Mouse (Mus musculus): ENCODE data around the gene Specc1. TPM values are rescaled to one million over a fixed set of nuclear protein-coding genes. Genes with fewer than 3 reads are reported as not detected.

Specc1 gene
- polyA plus RNA-seq, 2 experiments, result 23.5 to 40.5 TPM

GRCm38 (mm10) chr11:62266466-62267214 is 310.1 kb downstream of the Specc1 start:
- no peak for TF ChIP-seq CTCF (IDR thresholded peaks at IDR 0.05; ENCODE audit: low read depth)
- no peak for TF ChIP-seq EP300 (IDR thresholded peaks at IDR 0.05; ENCODE audit: low read depth)
- WGBS (ENCODE audit: insufficient replicate concordance), result 62% methylated on average over 17 of the region's 17 CpGs
- DNase-seq (ENCODE audit: low read depth in 3 of 3, low spot score in 3 of 3) (no peak), ATAC-seq (ENCODE audit: insufficient read depth) (no peak)
- no peak overlapping the region for H3K27ac ChIP-seq
- no peak overlapping the region for H3K4me3 ChIP-seq (ENCODE audit: insufficient read depth in 1 of 2, low read depth in 2 of 2, low read length in 2 of 2)
- no peaks in the 10 kb centered on the region for H3K36me3 ChIP-seq (replicated peaks; ENCODE audit: control insufficient read depth, insufficient read depth, low read depth)
- no peak overlapping the region for H3K4me2 ChIP-seq (ENCODE audit: low read depth)
- H3K9me3 ChIP-seq (ENCODE audit: control insufficient read depth, low read length), result no peaks in the 10 kb centered on the region
- H3K9ac ChIP-seq (replicated peaks), result no peak overlapping the region
- no peaks in the 10 kb centered on the region for H3K4me1 ChIP-seq (replicated peaks; ENCODE audit: control insufficient read depth in 2 of 2, insufficient read depth in 2 of 2, low read length in 1 of 2)
- no peaks in the 10 kb centered on the region for H3K27me3 ChIP-seq (ENCODE audit: control insufficient read depth, insufficient read depth, low read length)

- 43% methylated on average over 8 of the region's 8 CpGs for WGBS (ENCODE audit: insufficient replicate concordance)
Measured at GRCm38 (mm10) chr11:62268381-62268780, 311.8 kb downstream of the Specc1 start.

GRCm38 (mm10) chr11:62269097-62269496 is 312.5 kb downstream of the Specc1 start:
- Histone ChIP-seq H3K4me2 (ENCODE audit: low read depth) (no peak overlapping the region), H3K9ac (replicated peaks) (no peak overlapping the region), H3K27me3 (ENCODE audit: control insufficient read depth, insufficient read depth, low read length) (no peaks in the 10 kb centered on the region), H3K4me1 (replicated peaks; ENCODE audit: control insufficient read depth in 2 of 2, insufficient read depth in 2 of 2, low read length in 1 of 2) (no peaks in the 10 kb centered on the region), H3K27ac (no peak overlapping the region), H3K9me3 (ENCODE audit: control insufficient read depth, low read length) (no peaks in the 10 kb centered on the region), H3K4me3 (ENCODE audit: insufficient read depth in 1 of 2, low read depth in 2 of 2, low read length in 2 of 2) (no peak overlapping the region), H3K36me3 (replicated peaks; ENCODE audit: control insufficient read depth, insufficient read depth, low read depth) (no peaks in the 10 kb centered on the region)
- TF ChIP-seq CTCF (IDR thresholded peaks at IDR 0.05; ENCODE audit: low read depth) (no peak), EP300 (IDR thresholded peaks at IDR 0.05; ENCODE audit: low read depth) (no peak)
- ATAC-seq (ENCODE audit: insufficient read depth), result no peak
- 75% methylated on average over 12 of the region's 12 CpGs for WGBS (ENCODE audit: insufficient replicate concordance)
- DNase-seq (ENCODE audit: low read depth in 3 of 3, low spot score in 3 of 3), result no peak

More at GRCm38 (mm10) chr11:62268381-62268780, 311.8 kb downstream of the Specc1 start:
- Histone ChIP-seq H3K9ac (replicated peaks) (no peak overlapping the region), H3K36me3 (replicated peaks; ENCODE audit: control insufficient read depth, insufficient read depth, low read depth) (no peaks in the 10 kb centered on the region), H3K27me3 (ENCODE audit: control insufficient read depth, insufficient read depth, low read length) (no peaks in the 10 kb centered on the region), H3K9me3 (ENCODE audit: control insufficient read depth, low read length) (no peaks in the 10 kb centered on the region), H3K4me1 (replicated peaks; ENCODE audit: control insufficient read depth in 2 of 2, insufficient read depth in 2 of 2, low read length in 1 of 2) (no peaks in the 10 kb centered on the region), H3K4me2 (ENCODE audit: low read depth) (no peak overlapping the region), H3K4me3 (ENCODE audit: insufficient read depth in 1 of 2, low read depth in 2 of 2, low read length in 2 of 2) (no peak overlapping the region), H3K27ac (no peak overlapping the region)
- DNase-seq (ENCODE audit: low read depth in 3 of 3, low spot score in 3 of 3) (no peak), ATAC-seq (ENCODE audit: insufficient read depth) (no peak)
- TF ChIP-seq CTCF (IDR thresholded peaks at IDR 0.05; ENCODE audit: low read depth) (no peak), EP300 (IDR thresholded peaks at IDR 0.05; ENCODE audit: low read depth) (no peak)

DNA sequence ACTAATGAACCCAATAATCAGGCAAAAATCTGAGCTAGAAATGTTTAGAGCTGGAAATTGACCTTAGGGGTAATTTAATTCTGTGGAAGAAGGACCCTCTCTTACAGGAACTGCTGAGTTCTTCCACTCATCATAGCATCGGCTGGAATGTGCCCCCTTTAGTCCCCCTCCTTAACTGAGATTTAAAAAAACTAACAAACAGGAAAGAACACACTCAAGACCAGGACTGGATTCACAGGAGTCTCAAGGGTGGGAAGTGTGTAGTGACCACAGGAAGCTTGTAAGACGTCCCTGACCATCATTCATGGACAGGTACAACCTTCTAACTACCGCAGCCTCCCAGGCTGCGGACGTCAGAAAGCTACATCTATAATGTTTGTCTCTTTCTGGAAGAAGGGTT is 314.3 kb downstream of the Specc1 start:
- Histone ChIP-seq H3K9ac (replicated peaks) (no peak overlapping the region), H3K27ac (no peak overlapping the region), H3K4me1 (replicated peaks; ENCODE audit: control insufficient read depth in 2 of 2, insufficient read depth in 2 of 2, low read length in 1 of 2) (no peaks in the 10 kb centered on the region), H3K4me3 (ENCODE audit: insufficient read depth in 1 of 2, low read depth in 2 of 2, low read length in 2 of 2) (no peak overlapping the region), H3K4me2 (ENCODE audit: low read depth) (no peak overlapping the region), H3K27me3 (ENCODE audit: control insufficient read depth, insufficient read depth, low read length) (no peaks in the 10 kb centered on the region), H3K9me3 (ENCODE audit: control insufficient read depth, low read length) (no peaks in the 10 kb centered on the region), H3K36me3 (replicated peaks; ENCODE audit: control insufficient read depth, insufficient read depth, low read depth) (no peaks in the 10 kb centered on the region)
- TF ChIP-seq CTCF (IDR thresholded peaks at IDR 0.05; ENCODE audit: low read depth), result no peak
- TF ChIP-seq EP300 (IDR thresholded peaks at IDR 0.05; ENCODE audit: low read depth), result no peak
- ATAC-seq (ENCODE audit: insufficient read depth) (no peak), DNase-seq (ENCODE audit: low read depth in 3 of 3, low spot score in 3 of 3) (no peak)
- 52% methylated on average over 5 of the region's 5 CpGs for WGBS (ENCODE audit: insufficient replicate concordance)

Other genes with a start within 250 kb of the Specc1 start
- not detected in 2 replicates for gene Slc5a10, start 235.9 kb upstream of the Specc1 start, polyA plus RNA-seq (2012; rRNA removed)
- not detected in 2 replicates for gene Slc5a10, start 235.9 kb upstream of the Specc1 start, polyA plus RNA-seq (2014; fragmentation: Nextera tagmentation; extraction: Ambion mirVana)
- gene Prpsap2, start 194.7 kb upstream of the Specc1 start, polyA plus RNA-seq (2012; rRNA removed), result 5.5 and 6.9 TPM in 2 replicates
- 6.1 TPM in 2 replicates for gene Prpsap2, start 194.7 kb upstream of the Specc1 start, polyA plus RNA-seq (2014; fragmentation: Nextera tagmentation; extraction: Ambion mirVana)
- 2.5 and 2.7 TPM in 2 replicates for gene Ulk2, start 101.7 kb upstream of the Specc1 start, polyA plus RNA-seq (2012; rRNA removed)
- 2.5 and 2.8 TPM in 2 replicates for gene Ulk2, start 101.7 kb upstream of the Specc1 start, polyA plus RNA-seq (2014; fragmentation: Nextera tagmentation; extraction: Ambion mirVana)
- gene Akap10, start 26.5 kb upstream of the Specc1 start, polyA plus RNA-seq (2012; rRNA removed), result 5.4 and 6.5 TPM in 2 replicates
- 5.7 and 6.3 TPM in 2 replicates for gene Akap10, start 26.5 kb upstream of the Specc1 start, polyA plus RNA-seq (2014; fragmentation: Nextera tagmentation; extraction: Ambion mirVana)